Mouse (Mus musculus): ENCODE results near the gene Als2cl.

Als2cl gene

DNA sequence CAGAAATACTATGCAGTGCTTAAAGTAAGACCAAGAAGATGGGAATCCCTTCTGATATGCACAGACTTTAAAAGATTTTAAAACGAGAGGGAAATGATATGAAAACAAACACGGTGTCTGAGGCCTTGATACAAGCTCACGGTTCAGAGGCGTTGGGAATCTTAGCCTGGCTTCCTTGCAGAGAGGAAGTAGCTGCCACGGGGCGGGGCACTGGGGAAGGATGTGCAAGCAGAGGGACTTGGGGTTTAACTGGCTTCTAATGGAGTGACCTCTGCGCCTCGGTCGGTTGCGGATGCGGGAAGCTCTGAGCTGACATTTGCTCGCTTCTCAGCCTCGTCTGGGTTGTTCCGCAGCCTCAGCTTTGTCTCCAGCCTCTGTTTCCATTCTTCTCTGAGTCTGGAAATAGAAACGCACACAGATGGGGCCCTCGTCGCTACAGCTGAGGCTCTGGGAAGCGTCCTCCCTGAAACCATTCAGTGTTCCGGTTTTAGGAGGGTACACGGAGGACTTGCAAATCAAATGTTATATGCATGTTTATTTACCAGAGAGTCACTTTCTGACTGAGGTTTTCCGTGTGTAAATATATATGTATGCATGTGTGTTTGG, 35.1 kb downstream of the Als2cl start:
- DNase-seq (ENCODE audit: low read depth, low spot score), result peak; percentile 58

- DNase-seq (ENCODE audit: low read depth, low spot score), result no peak
Observed at GRCm38 (mm10) chr9:110915466-110915865, 35.8 kb downstream of the Als2cl start.

- DNase-seq (ENCODE audit: low read depth, low spot score), result no peak
Observed at GRCm38 (mm10) chr9:110916786-110917185, 37.1 kb downstream of the Als2cl start, which contains the start of gene Fam240a. Gene Fam240a (minus strand): TSS chr9:110916861.

- DNase-seq (ENCODE audit: low read depth, low spot score), result no peak
Observed at GRCm38 (mm10) chr9:110920665-110921419, 41.2 kb downstream of the Als2cl start.

- DNase-seq (ENCODE audit: low read depth, low spot score), result peak; percentile 87
Observed at GRCm38 (mm10) chr9:110922759-110923158, 43.1 kb downstream of the Als2cl start.

DNA sequence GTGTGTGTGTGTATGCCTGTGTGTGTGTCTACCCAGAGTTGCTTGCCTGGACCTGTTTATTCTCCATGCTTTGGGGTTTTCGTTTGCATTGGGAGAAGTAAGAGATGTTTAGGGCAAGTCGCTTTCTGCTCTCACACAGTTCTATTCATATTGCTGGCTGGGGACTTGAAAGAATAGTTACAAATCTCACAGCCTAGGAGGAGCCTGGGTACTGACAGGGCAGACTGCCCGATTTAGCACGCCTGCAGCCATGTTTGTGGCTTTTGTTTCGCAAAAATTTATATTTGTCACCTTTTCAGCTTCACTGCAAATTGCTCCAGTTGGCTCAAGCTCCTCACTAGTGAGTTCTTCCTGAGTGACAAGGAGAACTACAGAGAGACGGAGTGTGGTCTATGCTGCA, 51.9 kb downstream of the Als2cl start:
- DNase-seq (ENCODE audit: low read depth, low spot score), result no peak

DNA sequence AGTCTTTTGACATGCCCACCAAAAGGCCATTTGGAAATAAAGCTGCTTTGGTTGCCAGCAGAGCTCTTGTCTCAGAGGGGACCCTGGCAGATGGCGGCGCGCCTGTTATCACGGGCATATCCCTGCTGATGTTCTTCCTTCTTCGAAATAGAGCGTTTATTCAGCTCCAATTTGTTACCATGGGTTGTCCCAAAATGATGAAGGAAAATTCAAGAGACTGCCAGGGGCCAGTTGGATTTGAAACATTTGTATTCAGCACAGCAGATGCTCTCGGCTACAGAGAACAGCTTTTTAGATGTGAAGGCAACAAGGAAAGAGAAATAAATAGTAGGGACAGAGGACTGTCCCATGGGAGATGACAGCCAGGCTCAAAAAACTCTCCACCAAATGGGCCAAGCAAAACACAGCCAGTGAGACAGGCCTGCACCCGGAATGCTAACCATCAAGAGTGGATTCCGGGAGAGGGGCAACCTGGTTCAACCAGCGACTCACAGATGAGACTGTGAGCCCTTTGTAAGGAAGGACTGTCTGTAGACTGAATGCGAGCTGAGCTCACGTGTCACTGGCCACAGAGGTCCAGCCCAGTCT, 54.3 kb downstream of the Als2cl start:
- DNase-seq (ENCODE audit: low read depth, low spot score), result no peak

DNA sequence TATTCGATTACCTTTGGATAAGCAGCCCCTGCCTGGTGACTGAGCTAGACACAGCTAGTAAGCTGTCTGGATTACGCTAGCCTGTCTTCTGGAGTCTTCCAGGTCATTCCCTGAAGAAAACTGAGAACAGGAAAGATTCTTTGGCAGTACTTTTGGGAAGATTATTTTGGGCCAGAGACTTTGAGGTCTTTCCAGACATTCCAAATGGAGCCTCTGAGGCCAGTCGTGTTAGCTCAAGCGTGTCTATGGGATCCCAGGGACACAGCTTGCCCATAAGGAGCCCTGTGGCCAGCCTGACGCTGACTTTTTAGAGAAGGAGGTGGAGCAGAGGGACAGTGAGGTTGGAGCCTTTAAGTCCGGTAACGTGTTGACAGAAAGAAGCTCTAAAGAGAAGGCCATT, 56.3 kb downstream of the Als2cl start:
- DNase-seq (ENCODE audit: low read depth, low spot score), result no peak

DNA sequence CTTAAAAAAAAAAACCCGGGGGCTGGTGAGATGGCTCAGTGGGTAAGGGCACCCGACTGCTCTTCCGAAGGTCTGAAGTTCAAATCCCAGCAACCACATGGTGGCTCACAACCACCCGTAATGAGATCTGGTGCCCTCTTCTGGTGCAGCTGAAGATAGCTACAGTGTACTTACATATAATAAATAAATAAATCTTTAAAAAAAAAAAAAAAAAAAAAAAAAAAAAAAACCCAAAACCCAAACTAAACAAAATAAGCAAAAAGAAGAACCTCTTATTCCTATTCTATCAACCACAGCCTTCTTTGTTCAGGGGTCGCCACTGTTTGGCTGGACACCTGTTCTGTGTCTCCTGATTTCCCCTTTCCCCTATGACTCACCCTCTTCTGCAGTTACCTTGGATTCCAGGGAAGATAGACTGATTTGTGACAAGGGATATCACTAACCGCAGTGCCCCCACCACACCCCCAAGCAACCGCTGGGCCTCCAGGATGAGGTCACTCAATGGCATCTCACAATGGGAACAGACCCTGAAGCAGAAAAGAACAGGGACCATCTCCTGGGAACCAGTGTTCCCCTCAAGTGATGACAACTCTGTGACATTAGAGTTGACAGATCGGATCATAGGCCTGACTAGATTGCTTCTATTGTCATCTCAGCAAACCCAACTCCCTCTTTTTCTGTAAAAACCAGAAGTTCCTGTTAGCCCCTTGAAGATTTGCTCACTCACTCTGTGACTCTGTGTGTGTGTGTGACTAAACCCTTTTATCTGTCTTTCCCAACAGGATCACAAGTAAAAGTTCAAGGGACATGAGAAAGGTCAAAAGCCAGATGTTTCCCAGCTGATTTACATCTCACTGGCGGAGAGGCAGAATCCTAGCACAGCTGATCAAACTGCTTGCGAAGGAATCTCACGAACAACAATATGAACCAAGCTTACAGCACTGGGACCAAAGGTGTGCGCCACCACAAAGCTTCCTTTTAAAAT, 58.1 kb downstream of the Als2cl start:
- DNase-seq (ENCODE audit: low read depth, low spot score), result no peak

DNA sequence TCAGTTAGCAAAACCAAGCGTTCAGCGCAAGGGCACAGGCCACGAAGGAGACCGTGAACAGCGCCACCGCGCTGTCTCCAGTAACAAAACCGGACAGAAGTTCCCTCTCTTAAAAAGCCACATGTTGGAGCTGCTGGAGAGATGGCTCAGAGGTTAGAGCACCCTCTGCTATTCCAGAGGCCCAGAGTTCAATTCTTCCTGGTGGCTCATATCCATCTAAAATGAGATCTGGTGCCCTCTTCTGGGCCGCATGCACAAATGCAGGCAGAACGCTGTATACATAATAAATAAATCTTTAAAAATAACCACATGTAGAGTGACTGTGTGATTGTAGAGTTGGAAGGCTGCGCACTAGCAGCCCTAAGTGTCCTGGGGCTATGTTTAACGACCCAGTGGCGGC, 64.6 kb downstream of the Als2cl start:
- peak; percentile 82 for DNase-seq (ENCODE audit: low read depth, low spot score)

- peak; percentile 57 for DNase-seq (ENCODE audit: low read depth, low spot score)
Observed at GRCm38 (mm10) chr9:110945343-110945742, 65.7 kb downstream of the Als2cl start.

- DNase-seq (ENCODE audit: low read depth, low spot score), result peak; percentile 90
Observed at GRCm38 (mm10) chr9:110945926-110946325, 66.3 kb downstream of the Als2cl start, which contains the start of gene Tdgf1. Gene Tdgf1 (minus strand): TSS chr9:110946158.

DNA sequence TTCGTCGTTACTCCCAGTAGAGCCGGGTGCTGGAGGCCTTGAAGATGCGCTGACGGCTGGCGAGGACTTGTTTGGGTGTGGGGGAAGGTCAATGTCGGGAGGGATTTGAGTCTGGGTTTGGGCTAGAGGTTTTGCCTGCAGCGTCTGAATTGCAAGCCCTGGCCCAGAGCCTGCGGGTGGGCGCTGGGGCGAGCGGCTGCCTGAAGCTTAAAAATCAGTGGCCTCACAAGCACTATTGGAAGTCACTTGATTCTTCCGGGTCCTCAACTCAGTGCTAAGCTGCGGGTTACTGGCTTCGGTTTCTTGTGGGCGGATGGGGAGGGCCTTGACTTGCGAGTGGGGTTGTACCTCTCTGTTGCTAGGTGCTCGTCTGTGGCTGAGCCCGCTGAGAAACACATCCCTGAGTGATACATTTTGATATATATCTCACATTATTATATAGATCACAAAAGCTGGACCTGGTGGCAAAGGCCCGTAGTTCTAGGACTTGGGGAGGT, 66.9 kb downstream of the Als2cl start:
- peak; percentile 93 for DNase-seq (ENCODE audit: low read depth, low spot score)

DNA sequence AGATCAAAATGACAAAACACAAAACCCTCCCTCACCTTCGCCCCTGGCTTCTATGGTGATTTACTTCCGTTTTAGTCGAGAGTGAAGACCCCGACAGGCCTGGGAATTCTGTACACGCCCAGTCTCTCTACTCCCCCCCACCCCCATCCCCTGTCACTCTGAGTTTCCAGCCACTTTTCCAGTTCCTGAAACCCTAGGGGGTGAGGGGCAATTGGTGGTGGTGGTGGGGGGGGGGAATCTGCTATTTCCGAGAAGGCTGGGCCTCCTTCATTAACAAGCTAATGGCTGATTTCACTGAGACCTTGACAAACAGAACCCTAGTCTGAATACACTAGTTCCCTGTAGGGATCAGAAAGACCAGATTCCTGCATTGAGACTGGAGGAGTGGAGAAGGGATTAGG, 67.6 kb downstream of the Als2cl start:
- DNase-seq (ENCODE audit: low read depth, low spot score), result peak; percentile 98

DNA sequence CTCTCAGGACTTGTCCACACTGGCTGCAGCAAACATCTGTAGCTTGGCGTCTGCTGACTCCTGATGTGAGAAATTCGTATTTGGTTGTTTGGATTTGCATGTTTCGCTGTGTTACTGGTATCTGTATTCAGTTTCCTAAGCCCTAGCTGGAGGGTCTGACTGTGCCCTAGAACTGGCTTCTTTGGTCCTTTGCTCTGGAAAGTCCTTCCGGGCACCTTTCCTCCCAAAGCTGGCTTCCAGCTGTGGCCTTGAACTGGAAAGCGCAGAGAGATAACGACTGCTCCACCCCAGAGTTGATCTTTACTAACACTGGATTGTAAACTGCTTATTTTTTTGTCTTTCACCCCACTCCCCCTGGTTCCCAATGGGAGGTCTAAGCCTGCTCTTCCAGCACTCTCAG, 68.2 kb downstream of the Als2cl start:
- peak; percentile 92 for DNase-seq (ENCODE audit: low read depth, low spot score)

DNA sequence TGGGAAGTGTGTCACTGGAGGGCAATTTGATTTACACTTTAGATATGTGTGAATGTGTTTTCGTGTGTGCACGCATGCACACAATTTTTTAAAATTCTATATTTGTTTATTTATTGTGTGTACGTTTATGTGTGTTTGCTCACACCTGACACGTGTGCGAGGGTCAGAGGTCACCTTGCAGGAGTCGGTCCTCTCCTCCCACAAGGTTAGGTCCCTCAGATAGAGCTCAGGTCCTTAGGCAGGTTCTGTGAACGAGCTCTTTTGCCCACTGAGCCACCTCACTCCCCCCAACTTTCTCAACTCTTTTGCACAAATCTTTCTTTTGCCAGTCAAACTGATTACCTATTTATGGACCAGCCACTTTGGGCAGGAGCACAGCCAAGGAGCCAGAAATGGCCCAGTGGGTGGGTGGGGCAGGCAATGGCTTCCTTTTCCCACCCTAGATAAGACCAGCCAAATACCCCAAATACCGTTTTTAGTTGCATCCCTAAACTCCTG, 69.2 kb downstream of the Als2cl start:
- no peak for DNase-seq (ENCODE audit: low read depth, low spot score)

- DNase-seq (ENCODE audit: low read depth, low spot score), result no peak
Observed at GRCm38 (mm10) chr9:110950109-110950508, 70.4 kb downstream of the Als2cl start.
